Mouse (Mus musculus): ENCODE measurements around the gene Mup12.
"Not testable (repeated sequence)": the region's sequence is repeated elsewhere in the genome, so short reads cannot be mapped to it uniquely, and the experiment has no call there.

Mup12 gene

DNA sequence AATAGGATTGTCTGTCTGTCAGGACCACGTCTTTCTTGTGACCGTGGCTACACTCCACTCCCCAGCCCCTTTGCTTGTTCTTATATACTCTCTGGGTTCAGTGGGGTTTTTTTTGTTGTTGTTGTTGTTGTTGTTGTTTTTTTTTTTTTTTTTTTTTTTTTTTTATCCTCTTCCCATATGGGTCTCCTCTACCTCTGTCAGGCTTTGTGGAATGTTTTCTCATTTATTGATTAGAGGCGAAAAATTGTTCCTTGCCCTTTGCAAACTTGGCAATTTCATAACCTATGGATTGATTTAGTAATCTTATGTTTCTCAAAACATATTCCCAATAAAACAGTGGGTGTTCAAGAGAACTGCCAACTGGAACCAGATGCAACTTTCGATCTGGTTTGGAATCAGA, at the start of gene Mup12:
Gene Mup12 (minus strand): TSS at position 101 of the 400 bp plus-strand sequence.
- not testable (repeated sequence) for DNase-seq (ENCODE audit: low read depth, low spot score)

Measured in skeletal muscle tissue, adult 2 months (tissue).